Mouse (Mus musculus): Measurements from ENCODE around the gene Zer1.
"Not testable (repeated sequence)": the region's sequence is repeated elsewhere in the genome, so short reads cannot be mapped to it uniquely, and the experiment has no call there.

- peak; percentile 25; the same call in 1 of the 2 replicates for TF ChIP-seq CTCF (IDR thresholded peaks at IDR 0.05; ENCODE audit: low read depth)
- TF ChIP-seq EP300 (IDR thresholded peaks at IDR 0.05; ENCODE audit: low read depth) = not testable (repeated sequence)
Measured at GRCm38 (mm10) chr2:30055310-30055709, 69.1 kb downstream of the Zer1 start.

All from liver, postnatal 0 days (tissue).